Comparison of ENCODE assay signal across 26 mouse cellular contexts in genomic region chr5:148631566-148631965, GRCm38 (mm10).
DNase-seq lines count a peak whose midpoint lies in the region; ATAC-seq and TF ChIP-seq lines count a peak whose summit lies in the region.
"Had no signal": no experiment of that assay in that cellular context is flagged by ENCODE, and none has a peak within 500 bp of the region (broad histone marks: within the 10 kb centered on the region; RNA-seq: fewer than 3 reads in every experiment).

No protein-coding gene starts in this region.

- no peaks in the 10 kb centered on the region for H3K9me3 ChIP-seq in ES-E14 (ENCODE audit: control insufficient read depth, insufficient read depth, low read depth, low read length)
- no peaks in the 10 kb centered on the region for H3K9me3 ChIP-seq in hindbrain, embryonic 14.5 days (ENCODE audit: control insufficient read depth, low read length)

- H3K4me2 ChIP-seq in hindbrain, embryonic 14.5 days (replicated peaks): no peak overlapping the region

- peak; percentile 25 for DNase-seq in liver, adult 2 months (ENCODE audit: extremely low read depth, low read depth, low spot score)
- DNase-seq in liver: no peak
- peak; percentile 66 for DNase-seq in 3T3-L1 (ENCODE audit: low read depth, low spot score)
- no peak for DNase-seq in ES-E14 (ENCODE audit: low read depth, low spot score)
- peak; percentile 53 for DNase-seq in NIH3T3 (ENCODE audit: low read depth)
- no peak for DNase-seq in adrenal gland, postnatal 4 days (ENCODE audit: low spot score in 2 of 2)
- DNase-seq in hindbrain, embryonic 14.5 days (ENCODE audit: low spot score): no peak
- no peak for DNase-seq in left cerebral cortex, adult 2 months (ENCODE audit: extremely low spot score in 1 of 2, low spot score in 2 of 2)
- DNase-seq: adrenal gland, adult 2 months; adrenal gland, adult 8-10 months; adrenal gland, postnatal 10 days; adrenal gland, postnatal 14 days; adrenal gland, postnatal 25 days; adrenal gland, postnatal 36 days; B cell, adult 2 months; cerebellum, adult 11 months; cerebellum, adult 11-12 months; cerebellum, adult 18-20 months; cerebellum, adult 2 months; cerebellum, adult 8-10 months; cerebellum, adult 9-10 months had no signal

- no peaks in the 10 kb centered on the region for H3K27me3 ChIP-seq in liver, adult 2 months (ENCODE audit: control insufficient read depth, insufficient read depth, low read length)
- no peaks in the 10 kb centered on the region for H3K27me3 ChIP-seq in hindbrain, embryonic 14.5 days (ENCODE audit: control insufficient read depth, insufficient read depth, low read length)
- H3K27me3 ChIP-seq: CH12.LX, Patski had no signal

- H3K4me3 ChIP-seq in liver, adult 2 months (ENCODE audit: insufficient read depth, low read depth, low read length): no peak overlapping the region
- H3K4me3 ChIP-seq in ES-E14 (ENCODE audit: insufficient read depth in 1 of 2, low read depth in 1 of 2, low read length in 2 of 2, poor library complexity in 1 of 2, severe bottlenecking in 1 of 2): no peak overlapping the region
- no peak overlapping the region for H3K4me3 ChIP-seq in hindbrain, embryonic 14.5 days (replicated peaks; ENCODE audit: low read length)
- no peak overlapping the region for H3K4me3 ChIP-seq in left cerebral cortex, adult 2 months

- H3K4me1 ChIP-seq in liver, adult 2 months (ENCODE audit: control insufficient read depth, insufficient read depth, low read length): peaks cover 11% of the 10 kb centered on the region
- peaks cover 3 to 7% of the 10 kb centered on the region in 2 experiments; a peak in 3 of 4 replicates for H3K4me1 ChIP-seq in ES-E14 (ENCODE audit: control insufficient read depth in 2 of 2, insufficient read depth in 2 of 2, low read length in 2 of 2, poor library complexity in 1 of 2)
- peaks cover 11% of the 10 kb centered on the region for H3K4me1 ChIP-seq in hindbrain, embryonic 14.5 days (replicated peaks; ENCODE audit: control insufficient read depth, insufficient read depth, low read length)

- no peaks in the 10 kb centered on the region for H3K79me2 ChIP-seq in liver, adult 2 months (ENCODE audit: control insufficient read depth, insufficient read depth, low read length)

- WGBS in liver, adult 2 months: 42% methylated on average over 5 of the region's 5 CpGs
- WGBS in hindbrain, embryonic 14.5 days: 83% methylated on average over 5 of the region's 5 CpGs

- no peaks in the 10 kb centered on the region for H3K36me3 ChIP-seq in liver, adult 2 months (ENCODE audit: control insufficient read depth, insufficient read depth, low read length)
- H3K36me3 ChIP-seq in ES-E14 (ENCODE audit: control insufficient read depth, insufficient read depth, low read length, poor library complexity, severe bottlenecking): no peaks in the 10 kb centered on the region
- H3K36me3 ChIP-seq in hindbrain, embryonic 14.5 days (replicated peaks; ENCODE audit: control insufficient read depth, insufficient read depth): no peaks in the 10 kb centered on the region
- H3K36me3 ChIP-seq: G1E had no signal

- no peak overlapping the region for H3K9ac ChIP-seq in liver, adult 2 months (ENCODE audit: low read depth, low read length)
- H3K9ac ChIP-seq in ES-E14 (ENCODE audit: insufficient read depth, low read depth, low read length, poor library complexity, severe bottlenecking): no peak overlapping the region
- H3K9ac ChIP-seq in hindbrain, embryonic 14.5 days: no peak overlapping the region

- intact Hi-C loops in left cerebral cortex, adult 2 months (cut with DNase I): no loop called here

- no peak for TF ChIP-seq POLR2A in liver, adult 2 months (IDR thresholded peaks at IDR 0.05; ENCODE audit: extremely low read depth, insufficient read depth, low read length)

- in situ Hi-C loops in ES-E14 (cut with MboI; ENCODE audit: low sequenced_read_pairs in 2 of 2, unreplicated experiment in 2 of 2): no loop called here

- ATAC-seq in hindbrain, embryonic 14.5 days (ENCODE audit: low FRiP score): no peak
- ATAC-seq: activated CD4-positive, CD25-positive, alpha-beta regulatory T cell, adult 4 months; CD4-positive, CD25-positive, alpha-beta regulatory T cell, adult 4 months; Patski had no signal

- TF ChIP-seq CTCF in liver, adult 2 months (IDR thresholded peaks at IDR 0.05; ENCODE audit: low read depth, low read length): no peak
- TF ChIP-seq CTCF in left cerebral cortex, adult 2 months (IDR thresholded peaks at IDR 0.05): no peak

- H3K27ac ChIP-seq in liver, adult 2 months (replicated peaks; ENCODE audit: insufficient read depth, low read depth, low read length): no peak overlapping the region
- H3K27ac ChIP-seq in ES-E14 (ENCODE audit: insufficient read depth, low read depth, low read length, poor library complexity, severe bottlenecking): no peak overlapping the region
- H3K27ac ChIP-seq in hindbrain, embryonic 14.5 days: no peak overlapping the region
- no peak overlapping the region for H3K27ac ChIP-seq in left cerebral cortex, adult 2 months

TF ChIP-seq in ES-E14, 5 proteins besides CTCF, POLR2A, EP300 and RAD21:
- TF ChIP-seq MAFK (IDR thresholded peaks at IDR 0.05; ENCODE audit: insufficient read depth, low read depth, low read length) (0 out of 2 replicates have a peak, but pooled peaks have one; percentile 23), CHD2 (IDR thresholded peaks at IDR 0.05; ENCODE audit: low read depth, low read length) (no peak)
TF ChIP-seq in ES-E14: peak in this region for 1.

Comparison
In these comparisons a context has a peak if more than half of its experiments do, and no peak if none do; other contexts are left out.
1. DNase-seq: peak in liver, adult 2 months (single experiment), 3T3-L1 (single experiment) and NIH3T3 (single experiment); none in liver (single experiment), ES-E14 (single experiment), adrenal gland, postnatal 4 days (0 of 2), hindbrain, embryonic 14.5 days (single experiment) and left cerebral cortex, adult 2 months (0 of 2).